Mouse (Mus musculus) gastrocnemius, postnatal 25 days (tissue): ENCODE measurements around the gene Muc4. TPM values are rescaled to one million over a fixed set of nuclear protein-coding genes. Genes with fewer than 3 reads are reported as not detected.

Experiments
- total RNA-seq, 2 experiments: library from RNA; stranded (reverse); gene quantifications; 1 replicate in 1 of 2; 2 replicates in 1 of 2; pipeline ENCODE4 v1.2.3; 2021

The Muc4 gene
- total RNA-seq, 2 experiments from 2014 or later, result 0.08 to 0.43 TPM

Other genes starting within 250 kb of the Muc4 start
- not detected for gene Slc51a, start 248.0 kb upstream of the Muc4 start, total RNA-seq
- gene Zdhhc19, start 239.6 kb upstream of the Muc4 start, total RNA-seq, result not detected
- gene Tfrc, start 127.0 kb upstream of the Muc4 start, total RNA-seq, result 100 to 1,000 TPM; 192 to 211 TPM
- gene Tnk2, start 92.0 kb upstream of the Muc4 start, total RNA-seq, result 10 to 100 TPM; 35.7 to 41.4 TPM
- under 1 TPM; 0.28 to 0.64 TPM for gene Muc20, start 61.5 kb downstream of the Muc4 start, total RNA-seq
- not detected for gene Smbd1, start 74.6 kb downstream of the Muc4 start, total RNA-seq
- gene Fyttd1, start 141.6 kb downstream of the Muc4 start, total RNA-seq, result 10 to 100 TPM; 79.8 to 85.6 TPM
- 10 to 100 TPM; 24.3 to 26.7 TPM for gene Rubcn, start 141.9 kb downstream of the Muc4 start, total RNA-seq
- 10 to 100 TPM; 13.7 to 15.4 TPM for gene Lrch3, start 178.2 kb downstream of the Muc4 start, total RNA-seq